14 mouse cellular contexts compared by ENCODE assay signal in genomic region chr9:120186856-120187255, GRCm38 (mm10). TPM values are rescaled to one million over a fixed set of nuclear protein-coding genes. Genes with fewer than 3 reads are reported as not detected.
DNase-seq lines count a peak whose midpoint lies in the region; ATAC-seq and TF ChIP-seq lines count a peak whose summit lies in the region.
"Had no signal": no experiment of that assay in that cellular context is flagged by ENCODE, and none has a peak within 500 bp of the region (broad histone marks: within the 10 kb centered on the region; RNA-seq: fewer than 3 reads in every experiment).

No protein-coding gene starts in this region.

- H3K4me3 ChIP-seq in intestine, postnatal 0 days (ENCODE audit: low read depth, low read length) = no peak overlapping the region
- no peak overlapping the region for H3K4me3 ChIP-seq in intestine, embryonic 16.5 days (ENCODE audit: low read length)
- no peak overlapping the region for H3K4me3 ChIP-seq in midbrain, postnatal 0 days (ENCODE audit: low read depth, low read length)
- no peak overlapping the region for H3K4me3 ChIP-seq in midbrain, embryonic 10.5 days
- H3K4me3 ChIP-seq in MEL (ENCODE audit: control insufficient read depth in 1 of 2, insufficient read depth in 1 of 2, low read depth in 2 of 2, low read length in 2 of 2) = no peak overlapping the region
- H3K4me3 ChIP-seq: heart, embryonic 13.5 days; hindbrain, embryonic 15.5 days had no signal

- no peak overlapping the region for H3K4me2 ChIP-seq in intestine, postnatal 0 days (replicated peaks; ENCODE audit: low read depth)
- no peak overlapping the region for H3K4me2 ChIP-seq in intestine, embryonic 16.5 days (ENCODE audit: low read depth, low read length)
- no peak overlapping the region for H3K4me2 ChIP-seq in midbrain, postnatal 0 days (ENCODE audit: low read depth, low read length, poor library complexity, severe bottlenecking)
- H3K4me2 ChIP-seq: heart, embryonic 13.5 days; hindbrain, embryonic 15.5 days had no signal

- no peaks in the 10 kb centered on the region for H3K79me2 ChIP-seq in MEL (ENCODE audit: control insufficient read depth, insufficient read depth, low read length, poor library complexity)

- H3K36me3 ChIP-seq in intestine, postnatal 0 days (ENCODE audit: control insufficient read depth, insufficient read depth) = no peaks in the 10 kb centered on the region
- no peaks in the 10 kb centered on the region for H3K36me3 ChIP-seq in intestine, embryonic 16.5 days (ENCODE audit: control insufficient read depth, insufficient read depth, low read length)
- no peaks in the 10 kb centered on the region for H3K36me3 ChIP-seq in midbrain, postnatal 0 days (ENCODE audit: insufficient read depth, low read length)
- no peaks in the 10 kb centered on the region for H3K36me3 ChIP-seq in midbrain, embryonic 10.5 days
- no peaks in the 10 kb centered on the region for H3K36me3 ChIP-seq in MEL (ENCODE audit: control insufficient read depth in 1 of 2, insufficient read depth in 2 of 2, low read length in 2 of 2)
- H3K36me3 ChIP-seq: heart, embryonic 13.5 days; hindbrain, embryonic 15.5 days had no signal

- 85% methylated on average over 5 of the region's 5 CpGs for WGBS in intestine, postnatal 0 days
- 79% methylated on average over 5 of the region's 5 CpGs for WGBS in intestine, embryonic 16.5 days
- 91% methylated on average over 5 of the region's 5 CpGs for WGBS in midbrain, postnatal 0 days
- 85% methylated on average over 5 of the region's 5 CpGs for WGBS in midbrain, embryonic 10.5 days

- no peak overlapping the region for H3K27ac ChIP-seq in intestine, postnatal 0 days (ENCODE audit: low read depth, low read length)
- H3K27ac ChIP-seq in intestine, embryonic 16.5 days (ENCODE audit: low read length) = no peak overlapping the region
- no peak overlapping the region for H3K27ac ChIP-seq in midbrain, postnatal 0 days (ENCODE audit: low read depth, low read length)
- H3K27ac ChIP-seq in midbrain, embryonic 10.5 days (replicated peaks) = no peak overlapping the region
- H3K27ac ChIP-seq in MEL (ENCODE audit: control insufficient read depth, low read depth, low read length) = no peak overlapping the region
- H3K27ac ChIP-seq: heart, embryonic 13.5 days; hindbrain, embryonic 15.5 days had no signal

- H3K27me3 ChIP-seq in intestine, postnatal 0 days (replicated peaks; ENCODE audit: control insufficient read depth, insufficient read depth, low read length) = no peaks in the 10 kb centered on the region
- H3K27me3 ChIP-seq in intestine, embryonic 16.5 days (replicated peaks; ENCODE audit: control insufficient read depth, insufficient read depth, low read length) = no peaks in the 10 kb centered on the region
- H3K27me3 ChIP-seq in midbrain, postnatal 0 days (ENCODE audit: insufficient read depth, low read length) = no peaks in the 10 kb centered on the region
- peaks cover 13% of the 10 kb centered on the region for H3K27me3 ChIP-seq in midbrain, embryonic 10.5 days (ENCODE audit: low read depth, poor library complexity, severe bottlenecking)
- H3K27me3 ChIP-seq in MEL (ENCODE audit: control insufficient read depth in 1 of 2, insufficient read depth in 2 of 2, low read length in 2 of 2) = peaks cover 0 to 2% of the 10 kb centered on the region in 2 experiments; a peak in 2 of 4 replicates
- H3K27me3 ChIP-seq: hindbrain, embryonic 15.5 days had no signal

- TF ChIP-seq RAD21 in MEL (IDR thresholded peaks at IDR 0.05; ENCODE audit: low read depth, low read length) = peak; percentile 29

- no peak overlapping the region for H3K9ac ChIP-seq in intestine, postnatal 0 days (ENCODE audit: low read depth, low read length)
- no peak overlapping the region for H3K9ac ChIP-seq in intestine, embryonic 16.5 days (ENCODE audit: low read depth, low read length)
- no peak overlapping the region for H3K9ac ChIP-seq in midbrain, postnatal 0 days (replicated peaks; ENCODE audit: low read length, poor library complexity, severe bottlenecking)
- H3K9ac ChIP-seq in MEL (ENCODE audit: control insufficient read depth, low read depth, low read length, poor library complexity, severe bottlenecking) = no peak overlapping the region
- H3K9ac ChIP-seq: heart, embryonic 13.5 days; hindbrain, embryonic 15.5 days had no signal

- no peak for DNase-seq in midbrain, postnatal 0 days (ENCODE audit: low spot score)
- no peak for DNase-seq in midbrain, embryonic 10.5 days (ENCODE audit: low spot score)
- peak; percentile 11 for DNase-seq in MEL (ENCODE audit: low read depth, low spot score)
- DNase-seq in retina, embryonic 14.5 days (ENCODE audit: low spot score) = peak; percentile 32
- no peak for DNase-seq in embryo, embryonic 10.5 days (ENCODE audit: low spot score)
- DNase-seq in left cerebral cortex, adult 18-20 months (ENCODE audit: low spot score in 2 of 2) = no peak
- DNase-seq: adrenal gland, postnatal 36 days; lung, postnatal 14 days had no signal

- TF ChIP-seq CTCF in intestine, postnatal 0 days (IDR thresholded peaks at IDR 0.05; ENCODE audit: low read depth) = peak; percentile 49
- TF ChIP-seq CTCF in midbrain, postnatal 0 days (IDR thresholded peaks at IDR 0.05) = peak; percentile 32; the same call in 1 of the 2 replicates
- peak; percentile 44 to 55 (median 53); a peak in 5 of 6 replicates for TF ChIP-seq CTCF in MEL (IDR thresholded peaks at IDR 0.05 in 2 of 3, conservative IDR thresholded peaks at IDR 0.05 in 1 of 3; ENCODE audit: control insufficient read depth in 1 of 3, insufficient read depth in 1 of 3, low read depth in 2 of 3, low read length in 3 of 3, poor library complexity in 1 of 3, severe bottlenecking in 1 of 3)

- no peak for ATAC-seq in intestine, postnatal 0 days
- no peak for ATAC-seq in intestine, embryonic 16.5 days
- ATAC-seq in midbrain, postnatal 0 days (ENCODE audit: low FRiP score) = no peak

- no peak for TF ChIP-seq POLR2A in MEL (IDR thresholded peaks at IDR 0.05; ENCODE audit: control insufficient read depth in 1 of 2, insufficient read depth in 1 of 2, low read depth in 1 of 2, low read length in 2 of 2, poor library complexity in 1 of 2)

- TF ChIP-seq EP300 in MEL (IDR thresholded peaks at IDR 0.05; ENCODE audit: low read depth in 1 of 2, low read length in 2 of 2) = no peak

- no peaks in the 10 kb centered on the region for H3K9me3 ChIP-seq in intestine, postnatal 0 days (ENCODE audit: control insufficient read depth)
- H3K9me3 ChIP-seq in intestine, embryonic 16.5 days (ENCODE audit: control insufficient read depth, low read length) = no peaks in the 10 kb centered on the region
- no peaks in the 10 kb centered on the region for H3K9me3 ChIP-seq in midbrain, postnatal 0 days (ENCODE audit: low read length)
- no peaks in the 10 kb centered on the region for H3K9me3 ChIP-seq in midbrain, embryonic 10.5 days (replicated peaks)
- H3K9me3 ChIP-seq in MEL (replicated peaks; ENCODE audit: insufficient read depth, low read length) = no peaks in the 10 kb centered on the region
- H3K9me3 ChIP-seq: heart, embryonic 13.5 days; hindbrain, embryonic 15.5 days had no signal

- no peaks in the 10 kb centered on the region for H3K4me1 ChIP-seq in intestine, postnatal 0 days (replicated peaks; ENCODE audit: control insufficient read depth, insufficient read depth, low read length)
- H3K4me1 ChIP-seq in intestine, embryonic 16.5 days (ENCODE audit: control insufficient read depth, insufficient read depth, low read length) = no peaks in the 10 kb centered on the region
- no peaks in the 10 kb centered on the region for H3K4me1 ChIP-seq in midbrain, postnatal 0 days (ENCODE audit: insufficient read depth, low read length)
- peaks cover 10% of the 10 kb centered on the region for H3K4me1 ChIP-seq in midbrain, embryonic 10.5 days
- H3K4me1 ChIP-seq in MEL (ENCODE audit: control insufficient read depth in 1 of 2, insufficient read depth in 2 of 2, low read length in 2 of 2) = no peaks in the 10 kb centered on the region

TF ChIP-seq in MEL, 35 proteins besides CTCF, POLR2A, EP300 and RAD21:
- no peak for TF ChIP-seq MYC (IDR thresholded peaks at IDR 0.05; ENCODE audit: low read depth, low read length)
- TF ChIP-seq MAZ (IDR thresholded peaks at IDR 0.05; ENCODE audit: low read depth, low read length) = no peak
- peak; percentile 42 for TF ChIP-seq SMC3 (IDR thresholded peaks at IDR 0.05; ENCODE audit: low read depth, low read length)
- no peak for TF ChIP-seq GATA1 (IDR thresholded peaks at IDR 0.05; ENCODE audit: low read depth, low read length)

RNA-seq across cellular contexts. Expression of gene Mobp, which starts 37.3 kb away (rescaled TPM):
- polyA plus RNA-seq in intestine, postnatal 0 days (2015; fragmentation: Nextera tagmentation; extraction: Ambion mirVana) = 0.05 TPM in 1 of 2 replicates, not detected in the other
- polyA plus RNA-seq in intestine, embryonic 16.5 days (2015; fragmentation: Nextera tagmentation; extraction: Ambion mirVana) = not detected in 2 replicates
- total RNA-seq in midbrain, postnatal 0 days (2014; rRNA removed) = 1.4 TPM in 1 of 2 replicates, not detected in the other
- 0.15 and 0.16 TPM in 2 replicates for polyA plus RNA-seq in midbrain, postnatal 0 days (2015; fragmentation: Nextera tagmentation; extraction: Ambion mirVana)
- 0.22 and 0.73 TPM in 2 replicates for polyA plus RNA-seq in midbrain, embryonic 10.5 days (2016; fragmentation: Nextera tagmentation; extraction: Ambion mirVana)
- not detected in 2 replicates for total RNA-seq in MEL (2012; rRNA removed)
- polyA plus RNA-seq in MEL (2012; ENCODE audit: insufficient read depth in 1 of 2, insufficient read length in 2 of 2, low read depth in 1 of 2, low replicate concordance in 2 of 2, missing spikeins in 1 of 2) = not detected
- 100 to 1,000 TPM; 189 to 204 TPM for total RNA-seq in left cerebral cortex, adult 18-20 months (2021)
- total RNA-seq: monocyte, adult 5-6 weeks had no signal
- polyA plus RNA-seq: heart, embryonic 13.5 days; large intestine, adult 2 months had no signal

RNA-seq across cellular contexts. Expression of gene Rpsa, which starts 59.4 kb away (rescaled TPM):
- 654 and 675 TPM in 2 replicates for polyA plus RNA-seq in intestine, postnatal 0 days (2015; fragmentation: Nextera tagmentation; extraction: Ambion mirVana)
- 1,264 and 1,381 TPM in 2 replicates for polyA plus RNA-seq in intestine, embryonic 16.5 days (2015; fragmentation: Nextera tagmentation; extraction: Ambion mirVana)
- total RNA-seq in midbrain, postnatal 0 days (2014; rRNA removed) = 1,524 and 1,627 TPM in 2 replicates
- polyA plus RNA-seq in midbrain, postnatal 0 days (2015; fragmentation: Nextera tagmentation; extraction: Ambion mirVana) = 876 and 966 TPM in 2 replicates
- 1,349 and 1,575 TPM in 2 replicates for polyA plus RNA-seq in midbrain, embryonic 10.5 days (2016; fragmentation: Nextera tagmentation; extraction: Ambion mirVana)
- 1,584 and 1,827 TPM in 2 replicates for total RNA-seq in MEL (2012; rRNA removed)
- 1,000 to 10,000 TPM in 1 of 2 experiments, 100 to 1,000 TPM in 1; 726 to 4,532 TPM for polyA plus RNA-seq in MEL (2012; ENCODE audit: insufficient read depth in 1 of 2, insufficient read length in 2 of 2, low read depth in 1 of 2, low replicate concordance in 2 of 2, missing spikeins in 1 of 2)
- total RNA-seq in left cerebral cortex, adult 18-20 months (2021) = 100 to 1,000 TPM; 449 to 459 TPM

Comparison
In these comparisons a context has a peak if more than half of its experiments do, and no peak if none do; other contexts are left out.
1. DNase-seq: peak in MEL (single experiment) and retina, embryonic 14.5 days (single experiment); none in midbrain, postnatal 0 days (single experiment), midbrain, embryonic 10.5 days (single experiment), embryo, embryonic 10.5 days (single experiment) and left cerebral cortex, adult 18-20 months (0 of 2).
2. Peak in every context shown above with its lines, with median percentiles within 50 percentile points of each other: CTCF ChIP-seq.